Mouse (Mus musculus): Measurements from ENCODE around the gene Entpd6.
A peak's percentile ranks its signal among the peaks of the same experiment; 100 is the strongest.

Gene Entpd6

GRCm38 (mm10) chr2:150787234-150787771 is 38.5 kb downstream of the Entpd6 start:
- DNase-seq (ENCODE audit: low spot score in 2 of 2), result no peak

- no peak for DNase-seq (ENCODE audit: low spot score in 2 of 2)
Observed at GRCm38 (mm10) chr2:150788768-150789550, 40.1 kb downstream of the Entpd6 start.

GRCm38 (mm10) chr2:150793320-150793719 is 44.5 kb downstream of the Entpd6 start:
- no peak for DNase-seq (ENCODE audit: low spot score in 2 of 2)

GRCm38 (mm10) chr2:150798084-150798483 is 49.2 kb downstream of the Entpd6 start:
- no peak for DNase-seq (ENCODE audit: low spot score in 2 of 2)

- no peak for DNase-seq (ENCODE audit: low spot score in 2 of 2)
Observed at GRCm38 (mm10) chr2:150800616-150801015, 51.8 kb downstream of the Entpd6 start.

GRCm38 (mm10) chr2:150803035-150803434 is 54.2 kb downstream of the Entpd6 start:
- peak in 1 of 2 experiments; percentile 13 for DNase-seq (ENCODE audit: low spot score in 2 of 2)

GRCm38 (mm10) chr2:150808381-150808780 is 59.5 kb downstream of the Entpd6 start:
- no peak for DNase-seq (ENCODE audit: low spot score in 2 of 2)

GRCm38 (mm10) chr2:150808812-150809211 is 60.0 kb downstream of the Entpd6 start:
- no peak for DNase-seq (ENCODE audit: low spot score in 2 of 2)

GRCm38 (mm10) chr2:150810603-150811002 is 61.8 kb downstream of the Entpd6 start:
- no peak for DNase-seq (ENCODE audit: low spot score in 2 of 2)

GRCm38 (mm10) chr2:150812816-150813215 is 64.0 kb downstream of the Entpd6 start:
- DNase-seq (ENCODE audit: low spot score in 2 of 2), result no peak

- DNase-seq (ENCODE audit: low spot score in 2 of 2), result no peak
Observed at GRCm38 (mm10) chr2:150816676-150817402, 68.0 kb downstream of the Entpd6 start.

- DNase-seq (ENCODE audit: low spot score in 2 of 2), result no peak
Observed at GRCm38 (mm10) chr2:150818742-150819141, 69.9 kb downstream of the Entpd6 start.

- DNase-seq (ENCODE audit: low spot score in 2 of 2), result no peak
Observed at GRCm38 (mm10) chr2:150820720-150821119, 71.9 kb downstream of the Entpd6 start.
